Mouse (Mus musculus): Measurements from ENCODE around the gene Gm17651.

- no peak for TF ChIP-seq CTCF (IDR thresholded peaks at IDR 0.05; ENCODE audit: low read depth)
- no peak for TF ChIP-seq EP300 (IDR thresholded peaks at IDR 0.05; ENCODE audit: low read depth)
Measured at GRCm38 (mm10) chr3:97710134-97710533, 35.6 kb upstream of the Gm17651 start.
